Mouse (Mus musculus): ENCODE results near the gene Tmem132d. TPM values are rescaled to one million over a fixed set of nuclear protein-coding genes. Genes with fewer than 3 reads are reported as not detected.

Tmem132d gene
- polyA plus RNA-seq, 1 experiment from 2014 or later, result 0.07 TPM

GRCm38 (mm10) chr5:127852305-127852704 lies 580.6 kb downstream of the Tmem132d start:
- no peaks in the 10 kb centered on the region for H3K4me1 ChIP-seq (ENCODE audit: control insufficient read depth, insufficient read depth, low read length)
- no peaks in the 10 kb centered on the region for H3K36me3 ChIP-seq (ENCODE audit: control insufficient read depth, insufficient read depth, low read length)
- no peak overlapping the region for H3K9ac ChIP-seq (ENCODE audit: low read depth, low read length)
- H3K4me3 ChIP-seq (ENCODE audit: low read depth, low read length), result no peak overlapping the region
- WGBS (ENCODE audit: insufficient replicate concordance), result 70% methylated on average over 1 of the region's 1 CpGs
- ATAC-seq (replicated peaks; ENCODE audit: insufficient number of reproducible peaks, low FRiP score, low TSS enrichment), result no peak
- no peaks in the 10 kb centered on the region for H3K9me3 ChIP-seq (replicated peaks; ENCODE audit: control insufficient read depth, low read length)
- no peaks in the 10 kb centered on the region for H3K27me3 ChIP-seq (ENCODE audit: control insufficient read depth, insufficient read depth, low read length)
- H3K27ac ChIP-seq (ENCODE audit: low read depth, low read length), result no peak overlapping the region
- no peak overlapping the region for H3K4me2 ChIP-seq

- no peaks in the 10 kb centered on the region for H3K36me3 ChIP-seq (ENCODE audit: control insufficient read depth, insufficient read depth, low read length)
- H3K4me2 ChIP-seq, result no peak overlapping the region
- H3K4me1 ChIP-seq (ENCODE audit: control insufficient read depth, insufficient read depth, low read length), result no peaks in the 10 kb centered on the region
- no peaks in the 10 kb centered on the region for H3K9me3 ChIP-seq (replicated peaks; ENCODE audit: control insufficient read depth, low read length)
- no peak overlapping the region for H3K27ac ChIP-seq (ENCODE audit: low read depth, low read length)
- H3K4me3 ChIP-seq (ENCODE audit: low read depth, low read length), result no peak overlapping the region
- ATAC-seq (replicated peaks; ENCODE audit: insufficient number of reproducible peaks, low FRiP score, low TSS enrichment), result no peak
- WGBS (ENCODE audit: insufficient replicate concordance), result 78% methylated on average over 2 of the region's 2 CpGs
- no peak overlapping the region for H3K9ac ChIP-seq (ENCODE audit: low read depth, low read length)
- H3K27me3 ChIP-seq (ENCODE audit: control insufficient read depth, insufficient read depth, low read length), result no peaks in the 10 kb centered on the region
These were observed 601.1 kb downstream of the Tmem132d start for GRCm38 (mm10) chr5:127831791-127832190.

- Histone ChIP-seq H3K4me3 (ENCODE audit: low read depth, low read length) (no peak overlapping the region), H3K36me3 (ENCODE audit: control insufficient read depth, insufficient read depth, low read length) (no peaks in the 10 kb centered on the region), H3K27ac (ENCODE audit: low read depth, low read length) (no peak overlapping the region), H3K9ac (ENCODE audit: low read depth, low read length) (no peak overlapping the region), H3K4me1 (ENCODE audit: control insufficient read depth, insufficient read depth, low read length) (no peaks in the 10 kb centered on the region), H3K4me2 (no peak overlapping the region), H3K9me3 (replicated peaks; ENCODE audit: control insufficient read depth, low read length) (no peaks in the 10 kb centered on the region), H3K27me3 (ENCODE audit: control insufficient read depth, insufficient read depth, low read length) (no peaks in the 10 kb centered on the region)
- WGBS (ENCODE audit: insufficient replicate concordance), result 63% methylated on average over 1 of the region's 1 CpGs
- ATAC-seq (replicated peaks; ENCODE audit: insufficient number of reproducible peaks, low FRiP score, low TSS enrichment), result no peak
These were observed 602.0 kb downstream of the Tmem132d start for GRCm38 (mm10) chr5:127830831-127831230.

DNA sequence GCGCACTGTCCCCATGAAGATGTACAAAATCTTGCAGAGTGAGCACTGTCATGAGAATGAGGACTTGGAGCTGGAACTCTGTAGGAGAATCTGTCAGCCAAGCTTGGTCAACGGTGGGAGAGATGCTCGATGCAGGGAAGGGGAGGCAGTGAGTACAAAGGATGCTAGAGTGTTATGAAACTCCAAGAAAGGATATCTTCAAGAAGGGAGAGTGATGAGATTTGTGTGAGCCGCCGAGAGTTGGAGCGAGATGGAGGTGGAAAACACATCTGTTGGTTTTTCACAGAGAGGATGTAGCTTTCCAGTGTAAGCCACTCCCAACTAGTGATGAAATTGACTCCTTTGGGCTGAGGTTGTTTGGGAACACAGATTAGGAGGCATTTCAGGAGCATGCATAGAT lies 604.1 kb downstream of the Tmem132d start:
- H3K27ac ChIP-seq (ENCODE audit: low read depth, low read length), result no peak overlapping the region
- 76% methylated on average over 6 of the region's 6 CpGs for WGBS (ENCODE audit: insufficient replicate concordance)

DNA sequence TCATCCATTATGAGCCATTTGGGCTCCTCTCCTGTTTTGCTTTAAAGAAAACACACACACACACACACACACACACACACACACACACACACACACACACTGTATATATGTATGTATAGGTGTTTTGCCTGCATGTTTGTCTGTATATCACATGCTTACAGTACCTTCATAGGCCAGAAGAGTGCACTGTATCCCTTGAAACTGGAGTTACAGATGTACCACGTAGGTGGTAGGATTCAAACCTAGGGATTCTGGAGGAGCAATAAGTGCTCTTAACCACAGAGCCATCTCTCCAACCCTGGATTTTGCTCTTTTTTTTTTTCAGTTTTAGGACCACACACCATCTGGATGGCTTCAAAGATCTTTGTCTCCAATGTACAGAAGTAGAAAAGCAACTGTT lies 610.9 kb downstream of the Tmem132d start:
- H3K4me3 ChIP-seq (ENCODE audit: low read depth, low read length), result no peak overlapping the region
- no peak overlapping the region for H3K9ac ChIP-seq (ENCODE audit: low read depth, low read length)
- no peak for ATAC-seq (replicated peaks; ENCODE audit: insufficient number of reproducible peaks, low FRiP score, low TSS enrichment)
- no peak overlapping the region for H3K4me2 ChIP-seq
- H3K36me3 ChIP-seq (ENCODE audit: control insufficient read depth, insufficient read depth, low read length), result no peaks in the 10 kb centered on the region
- H3K27me3 ChIP-seq (ENCODE audit: control insufficient read depth, insufficient read depth, low read length), result no peaks in the 10 kb centered on the region
- no peaks in the 10 kb centered on the region for H3K4me1 ChIP-seq (ENCODE audit: control insufficient read depth, insufficient read depth, low read length)
- no peak overlapping the region for H3K27ac ChIP-seq (ENCODE audit: low read depth, low read length)
- H3K9me3 ChIP-seq (replicated peaks; ENCODE audit: control insufficient read depth, low read length), result no peaks in the 10 kb centered on the region
- WGBS (ENCODE audit: insufficient replicate concordance), result 40% methylated on average over 1 of the region's 1 CpGs

More for the DNA sequence above, 604.1 kb downstream of the Tmem132d start:
- Histone ChIP-seq H3K9me3 (replicated peaks; ENCODE audit: control insufficient read depth, low read length) (no peaks in the 10 kb centered on the region), H3K27me3 (ENCODE audit: control insufficient read depth, insufficient read depth, low read length) (no peaks in the 10 kb centered on the region), H3K4me1 (ENCODE audit: control insufficient read depth, insufficient read depth, low read length) (no peaks in the 10 kb centered on the region), H3K9ac (ENCODE audit: low read depth, low read length) (no peak overlapping the region), H3K4me2 (no peak overlapping the region), H3K4me3 (ENCODE audit: low read depth, low read length) (no peak overlapping the region), H3K36me3 (ENCODE audit: control insufficient read depth, insufficient read depth, low read length) (no peaks in the 10 kb centered on the region)
- ATAC-seq (replicated peaks; ENCODE audit: insufficient number of reproducible peaks, low FRiP score, low TSS enrichment), result no peak

DNA sequence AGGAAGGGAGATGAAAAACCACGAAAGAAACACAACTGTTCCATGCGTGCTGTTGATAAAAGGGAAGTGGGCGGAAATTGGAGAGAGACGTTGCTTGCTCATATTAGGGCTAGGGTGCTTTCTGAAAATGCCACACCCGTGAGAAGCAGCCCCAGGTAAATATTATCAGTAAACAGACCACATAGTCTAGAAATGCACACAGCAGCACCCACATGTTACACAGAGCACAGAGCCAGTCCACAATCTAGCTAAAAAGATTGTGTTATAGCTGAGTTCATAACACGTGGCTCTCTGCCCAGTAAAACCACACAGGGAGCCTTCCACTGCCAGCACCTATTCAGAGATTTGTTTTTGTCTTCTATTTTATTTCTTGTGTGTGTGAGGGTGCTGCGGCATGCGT lies 617.6 kb downstream of the Tmem132d start:
- Histone ChIP-seq H3K9ac (ENCODE audit: low read depth, low read length) (no peak overlapping the region), H3K4me1 (ENCODE audit: control insufficient read depth, insufficient read depth, low read length) (no peaks in the 10 kb centered on the region), H3K4me2 (no peak overlapping the region), H3K27ac (ENCODE audit: low read depth, low read length) (no peak overlapping the region), H3K27me3 (ENCODE audit: control insufficient read depth, insufficient read depth, low read length) (no peaks in the 10 kb centered on the region), H3K4me3 (ENCODE audit: low read depth, low read length) (no peak overlapping the region), H3K9me3 (replicated peaks; ENCODE audit: control insufficient read depth, low read length) (no peaks in the 10 kb centered on the region), H3K36me3 (ENCODE audit: control insufficient read depth, insufficient read depth, low read length) (no peaks in the 10 kb centered on the region)
- 84% methylated on average over 8 of the region's 8 CpGs for WGBS (ENCODE audit: insufficient replicate concordance)
- no peak for ATAC-seq (replicated peaks; ENCODE audit: insufficient number of reproducible peaks, low FRiP score, low TSS enrichment)

DNA sequence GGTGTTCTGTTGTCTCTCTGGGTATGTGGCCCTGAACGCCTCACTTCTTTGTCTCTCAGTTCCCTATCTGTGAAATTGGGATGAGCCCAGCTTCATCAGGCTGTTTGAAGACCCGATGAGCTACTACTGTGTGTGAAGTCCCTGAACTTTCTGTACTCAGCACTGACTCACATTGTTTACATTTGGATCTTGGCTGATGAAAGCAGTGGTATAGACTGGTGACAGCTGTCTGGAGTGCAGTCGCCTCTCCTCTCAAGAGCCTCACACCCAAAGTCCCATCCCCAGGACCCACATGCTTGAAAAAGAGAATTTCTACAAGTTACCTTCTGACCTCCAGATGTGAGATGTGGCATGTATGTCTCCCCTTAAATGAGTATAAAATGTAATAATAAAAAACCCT lies 625.5 kb downstream of the Tmem132d start:
- WGBS (ENCODE audit: insufficient replicate concordance), result 57% methylated on average over 3 of the region's 3 CpGs
- no peak overlapping the region for H3K9ac ChIP-seq (ENCODE audit: low read depth, low read length)

GRCm38 (mm10) chr5:127806850-127807249 lies 626.0 kb downstream of the Tmem132d start:
- H3K4me3 ChIP-seq (ENCODE audit: low read depth, low read length), result no peak overlapping the region
- H3K9me3 ChIP-seq (replicated peaks; ENCODE audit: control insufficient read depth, low read length), result no peaks in the 10 kb centered on the region
- H3K27me3 ChIP-seq (ENCODE audit: control insufficient read depth, insufficient read depth, low read length), result no peaks in the 10 kb centered on the region
- no peak overlapping the region for H3K4me2 ChIP-seq
- H3K27ac ChIP-seq (ENCODE audit: low read depth, low read length), result no peak overlapping the region
- no peaks in the 10 kb centered on the region for H3K4me1 ChIP-seq (ENCODE audit: control insufficient read depth, insufficient read depth, low read length)
- 77% methylated on average over 12 of the region's 12 CpGs for WGBS (ENCODE audit: insufficient replicate concordance)
- no peak overlapping the region for H3K9ac ChIP-seq (ENCODE audit: low read depth, low read length)
- ATAC-seq (replicated peaks; ENCODE audit: insufficient number of reproducible peaks, low FRiP score, low TSS enrichment), result no peak
- no peaks in the 10 kb centered on the region for H3K36me3 ChIP-seq (ENCODE audit: control insufficient read depth, insufficient read depth, low read length)

More for the DNA sequence above, 625.5 kb downstream of the Tmem132d start:
- no peak overlapping the region for H3K4me3 ChIP-seq (ENCODE audit: low read depth, low read length)
- H3K27me3 ChIP-seq (ENCODE audit: control insufficient read depth, insufficient read depth, low read length), result no peaks in the 10 kb centered on the region
- H3K36me3 ChIP-seq (ENCODE audit: control insufficient read depth, insufficient read depth, low read length), result no peaks in the 10 kb centered on the region
- no peaks in the 10 kb centered on the region for H3K9me3 ChIP-seq (replicated peaks; ENCODE audit: control insufficient read depth, low read length)
- H3K4me1 ChIP-seq (ENCODE audit: control insufficient read depth, insufficient read depth, low read length), result no peaks in the 10 kb centered on the region
- ATAC-seq (replicated peaks; ENCODE audit: insufficient number of reproducible peaks, low FRiP score, low TSS enrichment), result no peak
- no peak overlapping the region for H3K4me2 ChIP-seq
- H3K27ac ChIP-seq (ENCODE audit: low read depth, low read length), result no peak overlapping the region

DNA sequence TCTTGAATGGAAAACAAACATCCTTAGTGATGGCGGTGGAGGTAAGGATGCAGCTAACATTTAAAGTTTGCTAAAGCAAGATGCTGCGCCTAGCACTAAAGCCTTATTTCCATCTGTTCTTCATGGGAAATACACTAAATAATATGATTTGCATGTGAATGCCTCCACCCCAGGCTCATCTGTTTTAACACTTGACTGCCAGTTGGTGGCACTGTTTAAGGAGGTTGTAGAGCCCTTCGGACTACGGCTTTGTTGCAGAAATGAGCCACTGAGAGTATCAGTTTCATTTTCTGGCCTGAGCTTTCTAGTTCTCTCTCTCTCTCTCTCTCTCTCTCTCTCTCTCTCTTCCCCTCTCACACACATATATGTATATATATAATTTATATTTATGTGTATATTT lies 632.0 kb downstream of the Tmem132d start:
- Histone ChIP-seq H3K36me3 (ENCODE audit: control insufficient read depth, insufficient read depth, low read length) (no peaks in the 10 kb centered on the region), H3K27me3 (ENCODE audit: control insufficient read depth, insufficient read depth, low read length) (no peaks in the 10 kb centered on the region), H3K4me2 (no peak overlapping the region), H3K27ac (ENCODE audit: low read depth, low read length) (no peak overlapping the region), H3K4me3 (ENCODE audit: low read depth, low read length) (no peak overlapping the region), H3K9ac (ENCODE audit: low read depth, low read length) (no peak overlapping the region), H3K4me1 (ENCODE audit: control insufficient read depth, insufficient read depth, low read length) (no peaks in the 10 kb centered on the region), H3K9me3 (replicated peaks; ENCODE audit: control insufficient read depth, low read length) (no peaks in the 10 kb centered on the region)
- ATAC-seq (replicated peaks; ENCODE audit: insufficient number of reproducible peaks, low FRiP score, low TSS enrichment), result no peak
- WGBS (ENCODE audit: insufficient replicate concordance), result 65% methylated on average over 4 of the region's 4 CpGs
